Mouse (Mus musculus) liver, embryonic 16.5 days (tissue): Measurements from ENCODE around the gene Fry. TPM values are rescaled to one million over a fixed set of nuclear protein-coding genes. Genes with fewer than 3 reads are reported as not detected.

ENCODE experiments used
- ATAC-seq: fragments of 200-750 bp; cut with Nextera tagmentation; 2 replicates; pipeline ENCODE4 v1.8.0; 2017; ENCODE audit warnings: low read depth, mild to moderate bottlenecking, moderate number of reproducible peaks, moderate library complexity
- H3K27ac ChIP-seq: fragments of 300-500 bp; sonication (generic); 2 replicates; pipeline ENCODE4 v1.5.1; 2014; ENCODE audit warnings: mild to moderate bottlenecking, low read length
- H3K27me3 ChIP-seq: fragments of 300-500 bp; sonication (generic); 2 replicates; pipeline ENCODE4 v1.6.1; 2014; ENCODE audit warnings: low read depth, low read length, mixed read lengths; ENCODE audit not compliant: control insufficient read depth, insufficient read depth
- H3K36me3 ChIP-seq: fragments of 300-500 bp; sonication (generic); 2 replicates; pipeline ENCODE4 v1.6.1; 2014; ENCODE audit warnings: mild to moderate bottlenecking; ENCODE audit not compliant: control insufficient read depth, insufficient read depth
- H3K4me1 ChIP-seq: fragments of 300-500 bp; sonication (generic); 2 replicates; pipeline ENCODE4 v1.6.1; 2014; ENCODE audit warnings: low read depth, low read length, mixed read lengths; ENCODE audit not compliant: control insufficient read depth
- H3K4me2 ChIP-seq: fragments of 300-500 bp; sonication (generic); 2 replicates; pipeline ENCODE4 v1.6.1; 2014; ENCODE audit warnings: low read depth, low read length, mixed read lengths
- H3K4me3 ChIP-seq: fragments of 300-500 bp; sonication (generic); 2 replicates; pipeline ENCODE4 v1.5.1; 2014; ENCODE audit warnings: low read depth, mild to moderate bottlenecking, low read length
- H3K9ac ChIP-seq: fragments of 300-500 bp; sonication (generic); 2 replicates; pipeline ENCODE4 v1.6.1; 2014; ENCODE audit warnings: low read depth, low read length
- H3K9me3 ChIP-seq: fragments of 300-500 bp; sonication (generic); replicated peaks from 2 replicates; pipeline ENCODE4 v1.6.1; 2016; ENCODE audit warnings: low read length; ENCODE audit not compliant: control insufficient read depth
- WGBS: fragments of 180-500 bp; shearing (Covaris S2); extraction: QIAGEN DNeasy Blood & Tissue Kit; methylation state at CpG from one replicate; pipeline ENCODE4 v1.1.7; 2014; ENCODE audit not compliant: insufficient replicate concordance; 5-methylcytosine and 5-hydroxymethylcytosine counted together
- polyA plus RNA-seq: library from polyadenylated mRNA; unstranded; fragments of >200 nt; fragmentation: Nextera tagmentation; extraction: Ambion mirVana; gene quantifications from 2 replicates; pipeline ENCODE4 v1.2.1, GENCODE M21; 2015

The Fry gene
- polyA plus RNA-seq, 1 experiment from 2014 or later: 2.7 TPM

DNA sequence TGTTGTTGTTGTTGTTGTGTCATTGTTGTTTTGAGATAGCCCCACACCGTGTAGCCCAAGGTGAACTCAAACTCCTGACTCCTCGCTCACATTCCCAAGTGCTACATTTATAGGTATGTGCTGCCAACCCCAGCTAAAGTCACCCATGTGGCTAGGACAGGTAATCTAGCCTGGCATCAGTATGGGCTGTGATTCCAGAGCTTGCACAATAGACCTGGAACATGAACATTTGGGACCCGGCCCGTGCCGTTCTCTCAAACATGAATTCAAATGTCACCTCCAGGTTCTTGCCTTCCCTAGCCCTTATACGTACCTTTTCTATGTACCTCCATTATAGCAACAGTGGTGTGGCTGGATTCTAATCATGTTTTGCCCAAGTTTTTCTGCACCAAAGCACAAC, 156.9 kb downstream of the Fry start:
- no peaks in the 10 kb centered on the region for H3K27me3 ChIP-seq
- ATAC-seq: no peak
- no peaks in the 10 kb centered on the region for H3K4me1 ChIP-seq
- H3K9me3 ChIP-seq: no peaks in the 10 kb centered on the region
- no peaks in the 10 kb centered on the region for H3K36me3 ChIP-seq
- no peak overlapping the region for H3K27ac ChIP-seq
- H3K4me2 ChIP-seq: no peak overlapping the region
- no peak overlapping the region for H3K9ac ChIP-seq
- WGBS: 77% methylated on average over 6 of the region's 6 CpGs
- H3K4me3 ChIP-seq: no peak overlapping the region

GRCm38 (mm10) chr5:150276611-150277010, 158.2 kb downstream of the Fry start:
- no peaks in the 10 kb centered on the region for H3K27me3 ChIP-seq
- no peak for ATAC-seq
- no peak overlapping the region for H3K4me3 ChIP-seq
- no peak overlapping the region for H3K9ac ChIP-seq
- H3K9me3 ChIP-seq: no peaks in the 10 kb centered on the region
- H3K4me1 ChIP-seq: no peaks in the 10 kb centered on the region
- WGBS: 52% methylated on average over 4 of the region's 4 CpGs
- H3K4me2 ChIP-seq: no peak overlapping the region
- no peaks in the 10 kb centered on the region for H3K36me3 ChIP-seq
- H3K27ac ChIP-seq: no peak overlapping the region

- H3K36me3 ChIP-seq: no peaks in the 10 kb centered on the region
- H3K27me3 ChIP-seq: no peaks in the 10 kb centered on the region
- no peak overlapping the region for H3K4me2 ChIP-seq
- no peak overlapping the region for H3K27ac ChIP-seq
- no peaks in the 10 kb centered on the region for H3K4me1 ChIP-seq
- ATAC-seq: no peak
- no peak overlapping the region for H3K4me3 ChIP-seq
- no peaks in the 10 kb centered on the region for H3K9me3 ChIP-seq
- 56% methylated on average over 6 of the region's 6 CpGs for WGBS
- no peak overlapping the region for H3K9ac ChIP-seq
Observed at GRCm38 (mm10) chr5:150279387-150279786, 160.9 kb downstream of the Fry start.

DNA sequence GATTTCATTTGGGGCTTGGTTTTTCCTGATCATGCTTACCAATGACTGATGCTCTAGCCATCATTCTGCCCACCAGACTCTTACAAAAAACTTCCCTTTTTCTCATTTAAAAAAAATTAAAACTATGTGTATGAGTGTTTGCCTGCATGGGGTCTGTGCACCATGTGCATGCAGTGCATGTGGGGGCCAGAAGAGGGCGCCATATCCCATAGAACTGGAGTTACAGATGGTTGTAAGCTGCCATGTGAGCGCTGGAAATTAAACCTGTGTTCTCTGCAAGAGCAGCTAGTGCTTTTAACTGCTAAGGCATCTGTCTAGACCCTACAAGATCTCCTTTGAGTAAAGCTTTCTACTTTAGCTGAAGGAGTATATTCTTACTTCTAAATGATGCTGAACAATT, 162.6 kb downstream of the Fry start:
- ATAC-seq: no peak
- no peak overlapping the region for H3K9ac ChIP-seq
- no peak overlapping the region for H3K4me2 ChIP-seq
- H3K27me3 ChIP-seq: no peaks in the 10 kb centered on the region
- 65% methylated on average over 2 of the region's 2 CpGs for WGBS
- H3K4me1 ChIP-seq: no peaks in the 10 kb centered on the region
- H3K9me3 ChIP-seq: no peaks in the 10 kb centered on the region
- no peak overlapping the region for H3K27ac ChIP-seq
- H3K36me3 ChIP-seq: no peaks in the 10 kb centered on the region
- no peak overlapping the region for H3K4me3 ChIP-seq

DNA sequence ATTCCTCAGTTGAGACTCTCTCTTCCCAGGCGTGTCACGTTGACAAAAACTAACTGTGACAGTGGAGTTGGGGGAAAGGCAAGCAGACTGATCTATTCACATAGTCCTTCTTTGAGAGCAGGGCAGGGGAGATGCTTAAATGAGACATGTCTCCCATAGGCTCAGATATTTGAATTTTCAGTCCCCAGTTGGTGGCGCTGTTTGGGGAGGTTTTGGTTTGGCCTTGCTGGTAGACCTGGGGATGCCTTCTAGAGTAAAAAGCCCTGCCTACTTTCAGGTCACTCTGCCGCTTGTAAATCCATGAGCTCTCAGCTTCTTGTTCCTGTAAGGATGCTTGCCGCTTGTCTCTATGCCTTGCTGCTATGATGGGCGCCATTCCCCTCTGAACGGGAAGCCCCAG, 163.6 kb downstream of the Fry start:
- Histone ChIP-seq H3K27ac (no peak overlapping the region), H3K4me3 (no peak overlapping the region), H3K9ac (no peak overlapping the region), H3K9me3 (no peaks in the 10 kb centered on the region), H3K4me2 (no peak overlapping the region), H3K36me3 (no peaks in the 10 kb centered on the region), H3K27me3 (no peaks in the 10 kb centered on the region), H3K4me1 (no peaks in the 10 kb centered on the region)
- no peak for ATAC-seq
- 66% methylated on average over 7 of the region's 7 CpGs for WGBS

- H3K4me1 ChIP-seq: no peaks in the 10 kb centered on the region
- H3K4me3 ChIP-seq: no peak overlapping the region
- no peak overlapping the region for H3K4me2 ChIP-seq
- no peaks in the 10 kb centered on the region for H3K27me3 ChIP-seq
- H3K9me3 ChIP-seq: no peaks in the 10 kb centered on the region
- WGBS: 69% methylated on average over 7 of the region's 7 CpGs
- no peak overlapping the region for H3K9ac ChIP-seq
- no peaks in the 10 kb centered on the region for H3K36me3 ChIP-seq
- ATAC-seq: no peak
- no peak overlapping the region for H3K27ac ChIP-seq
Observed at GRCm38 (mm10) chr5:150287949-150288348, 169.5 kb downstream of the Fry start.

DNA sequence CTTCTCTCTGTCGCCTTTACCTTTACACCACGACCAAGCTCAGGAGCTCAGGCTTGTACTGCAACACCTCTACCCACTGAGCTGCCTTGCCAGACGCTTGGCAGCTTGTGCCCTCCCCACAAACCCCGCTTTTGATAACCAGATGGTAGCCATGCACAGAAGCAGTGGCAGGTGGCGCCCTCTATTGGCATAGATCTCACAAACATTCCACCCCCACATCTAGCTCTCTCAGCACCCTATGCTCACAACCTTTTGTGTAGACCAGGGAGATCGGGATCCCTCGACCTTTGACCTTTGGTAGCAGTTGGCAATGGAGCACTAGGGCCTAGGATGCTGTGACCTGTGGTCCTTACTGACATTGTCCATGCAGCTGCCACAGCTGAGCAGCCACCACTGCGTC, 171.2 kb downstream of the Fry start:
- WGBS: 50% methylated on average over 8 of the region's 8 CpGs
- Histone ChIP-seq H3K36me3 (no peaks in the 10 kb centered on the region), H3K4me2 (no peak overlapping the region), H3K27ac (no peak overlapping the region), H3K9ac (no peak overlapping the region), H3K9me3 (no peaks in the 10 kb centered on the region), H3K4me3 (no peak overlapping the region), H3K27me3 (no peaks in the 10 kb centered on the region), H3K4me1 (no peaks in the 10 kb centered on the region)
- 0 out of 2 replicates have a peak, but pooled peaks have one; percentile 11 for ATAC-seq

- Histone ChIP-seq H3K36me3 (no peaks in the 10 kb centered on the region), H3K9ac (no peak overlapping the region), H3K4me2 (no peak overlapping the region), H3K27me3 (no peaks in the 10 kb centered on the region), H3K4me1 (no peaks in the 10 kb centered on the region), H3K27ac (no peak overlapping the region), H3K4me3 (no peak overlapping the region), H3K9me3 (no peaks in the 10 kb centered on the region)
- 74% methylated on average over 4 of the region's 4 CpGs for WGBS
- no peak for ATAC-seq
Observed at GRCm38 (mm10) chr5:150290494-150291199, 172.2 kb downstream of the Fry start.

- WGBS: 62% methylated on average over 6 of the region's 6 CpGs
- H3K36me3 ChIP-seq: no peaks in the 10 kb centered on the region
- no peak for ATAC-seq
- no peaks in the 10 kb centered on the region for H3K27me3 ChIP-seq
- H3K4me1 ChIP-seq: no peaks in the 10 kb centered on the region
- H3K9me3 ChIP-seq: no peaks in the 10 kb centered on the region
- H3K4me2 ChIP-seq: no peak overlapping the region
- H3K27ac ChIP-seq: no peak overlapping the region
- no peak overlapping the region for H3K4me3 ChIP-seq
- no peak overlapping the region for H3K9ac ChIP-seq
Observed at GRCm38 (mm10) chr5:150291216-150291615, 172.8 kb downstream of the Fry start.
